Mouse (Mus musculus) layer of hippocampus, postnatal 36 days (tissue): ENCODE data around the gene Tmem51. TPM values are rescaled to one million over a fixed set of nuclear protein-coding genes. Genes with fewer than 3 reads are reported as not detected.
"Not testable (repeated sequence)": the region's sequence is repeated elsewhere in the genome, so short reads cannot be mapped to it uniquely, and the experiment has no call there.

Experiments
- DNase-seq, 2 experiments: peaks; one replicate each; pipeline ENCODE4 v3.0.0; 2022
- total RNA-seq, 2 experiments: library from RNA; stranded (reverse); gene quantifications; 2 replicates each; pipeline ENCODE4 v1.2.3; 2021

The Tmem51 gene
- total RNA-seq, 2 experiments from 2014 or later: 4.2 TPM

GRCm38 (mm10) chr4:142014659-142015608 lies 69.2 kb downstream of the Tmem51 start, which contains the start of gene Fhad1:
TSS of gene Fhad1 (minus strand) at chr4:142015082.
- peak; percentile 21 to 22 for DNase-seq

GRCm38 (mm10) chr4:142011236-142011635 lies 72.9 kb downstream of the Tmem51 start:
- no peak for DNase-seq

- no peak for DNase-seq
Observed at GRCm38 (mm10) chr4:142010441-142010840, 73.7 kb downstream of the Tmem51 start.

GRCm38 (mm10) chr4:142008206-142008605 lies 75.9 kb downstream of the Tmem51 start:
- DNase-seq: no peak

- DNase-seq: no peak
Observed at GRCm38 (mm10) chr4:142000581-142000980, 83.5 kb downstream of the Tmem51 start.

- no peak for DNase-seq
Observed at GRCm38 (mm10) chr4:141999494-142000074, 84.5 kb downstream of the Tmem51 start.

- DNase-seq: no peak
Observed at GRCm38 (mm10) chr4:141998282-141998821, 85.8 kb downstream of the Tmem51 start.

- no peak for DNase-seq
Observed at GRCm38 (mm10) chr4:141996880-141997279, 87.2 kb downstream of the Tmem51 start.

GRCm38 (mm10) chr4:141996086-141996485 lies 88.0 kb downstream of the Tmem51 start:
- DNase-seq: peak in 1 of 2 experiments; percentile 17

GRCm38 (mm10) chr4:141994062-141994471 lies 90.0 kb downstream of the Tmem51 start:
- not testable (repeated sequence) for DNase-seq

GRCm38 (mm10) chr4:141993347-141994061 lies 90.6 kb downstream of the Tmem51 start:
- DNase-seq: no peak

GRCm38 (mm10) chr4:141992530-141993204 lies 91.4 kb downstream of the Tmem51 start:
- DNase-seq: no peak

GRCm38 (mm10) chr4:141988178-141988577 lies 95.9 kb downstream of the Tmem51 start:
- DNase-seq: no peak

GRCm38 (mm10) chr4:141983689-141984088 lies 100.4 kb downstream of the Tmem51 start:
- no peak for DNase-seq

- no peak for DNase-seq
Observed at GRCm38 (mm10) chr4:141981475-141981874, 102.6 kb downstream of the Tmem51 start.

Other genes starting within 250 kb of the Tmem51 start
- not detected for gene Ctrc, start 237.9 kb downstream of the Tmem51 start, total RNA-seq
- gene Efhd2, start 209.4 kb downstream of the Tmem51 start, total RNA-seq: 100 to 1,000 TPM; 135 to 143 TPM
- gene Fhad1, start 69.2 kb downstream of the Tmem51 start, total RNA-seq: 1 to 10 TPM; 8.6 to 9.7 TPM
- gene Kazn, start 155.1 kb upstream of the Tmem51 start, total RNA-seq: 10 to 100 TPM; 46.1 to 46.9 TPM